Mouse (Mus musculus) cerebellum, adult 18-20 months (tissue): Measurements from ENCODE around the gene Foxq1.

ENCODE experiments used
- DNase-seq, 2 experiments: peaks; one replicate each; pipeline ENCODE4 v3.0.0; 2021

The Foxq1 gene

DNA sequence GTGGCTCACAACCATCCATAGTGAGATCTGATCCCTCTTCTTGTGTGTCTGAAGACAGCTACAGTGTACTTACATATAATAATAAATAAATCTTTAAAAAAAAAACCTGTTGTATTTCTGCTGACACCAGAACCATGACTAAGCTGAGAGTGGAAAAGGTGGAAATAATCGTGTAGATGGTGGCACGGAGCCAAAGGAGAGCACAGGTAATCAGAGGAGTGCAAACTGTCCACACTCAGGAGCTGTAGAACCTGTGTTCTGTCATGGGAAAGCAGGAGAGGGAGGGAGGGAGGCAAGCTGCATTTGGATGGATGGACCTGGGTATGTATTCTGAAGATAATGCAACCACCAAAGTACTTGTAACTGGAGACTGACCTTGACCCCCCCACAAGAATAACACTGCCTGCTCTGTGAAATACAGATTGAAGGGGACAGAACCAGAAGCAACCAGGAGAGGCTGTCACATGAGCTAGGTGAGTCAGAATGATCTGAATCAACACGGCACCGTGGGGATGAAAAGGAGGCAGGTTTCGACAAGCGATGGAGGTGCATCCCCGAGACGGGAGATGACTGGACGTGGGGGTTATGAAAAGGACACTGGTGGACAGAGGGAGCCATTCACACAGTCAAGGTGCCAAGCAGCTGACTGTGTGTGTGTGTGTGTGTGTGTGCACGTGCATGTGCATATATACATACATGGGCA, 17.0 kb downstream of the Foxq1 start:
- DNase-seq: no peak

DNA sequence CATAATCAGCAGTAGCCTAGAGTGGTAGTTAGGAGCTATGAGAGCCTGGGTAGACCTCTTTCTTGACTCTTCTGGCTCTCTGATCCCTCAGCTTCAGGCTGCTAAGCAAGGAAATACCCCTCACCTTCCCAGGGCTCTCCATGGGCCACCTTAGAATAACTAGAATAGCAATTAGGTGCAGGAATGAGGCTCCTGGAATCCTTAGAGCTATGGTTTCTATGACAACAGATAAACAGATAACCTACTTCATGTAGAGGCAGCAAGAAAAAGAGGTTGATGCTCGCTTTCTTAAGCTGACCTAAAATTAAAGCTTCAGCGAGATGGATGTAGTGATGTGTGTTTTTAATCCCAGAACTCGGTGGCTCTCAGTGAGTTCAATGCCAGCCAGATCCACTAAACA, 18.7 kb downstream of the Foxq1 start:
- no peak for DNase-seq

DNA sequence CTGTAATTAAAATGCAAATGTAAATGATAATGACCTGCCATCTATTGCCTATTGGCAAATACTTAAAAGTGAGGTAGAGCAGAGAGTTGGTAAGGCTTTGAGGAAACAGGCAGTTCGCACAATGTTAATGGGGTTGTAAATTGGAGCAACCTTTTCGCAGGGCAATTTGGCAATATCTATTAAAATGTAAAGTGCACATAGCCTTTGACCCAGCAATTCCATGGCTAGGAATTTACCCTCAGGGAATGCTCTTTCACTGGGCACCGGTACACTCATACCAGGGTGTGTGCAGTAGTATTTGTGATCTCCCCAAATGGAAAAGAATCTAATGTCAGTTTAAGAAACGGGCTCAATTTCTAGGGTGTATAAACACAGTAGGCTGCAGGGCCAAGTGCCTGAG, 20.8 kb downstream of the Foxq1 start:
- DNase-seq: no peak

DNA sequence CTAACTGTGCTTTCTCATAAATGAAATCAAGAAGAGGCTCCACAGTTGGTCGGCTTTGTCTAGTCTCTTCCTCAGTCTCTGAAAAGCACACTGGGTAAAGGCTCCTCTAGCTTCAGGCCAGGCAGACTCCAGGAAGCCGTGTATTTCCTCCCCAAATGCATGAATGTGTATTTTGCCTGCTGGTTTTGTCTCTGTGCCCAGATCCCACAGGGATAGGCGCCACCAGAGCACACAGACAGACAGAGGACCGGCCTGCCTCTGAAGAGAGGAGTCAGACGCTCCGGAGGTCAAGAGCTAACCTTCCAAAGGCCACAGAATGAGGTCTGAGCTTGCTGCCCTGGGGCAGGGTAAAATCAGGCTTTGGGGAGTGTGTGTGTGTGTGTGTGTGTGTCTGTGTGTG, 21.6 kb downstream of the Foxq1 start:
- DNase-seq: no peak

GRCm38 (mm10) chr13:31578389-31578788, 22.5 kb downstream of the Foxq1 start:
- no peak for DNase-seq

- DNase-seq: no peak
These were observed 23.9 kb downstream of the Foxq1 start for GRCm38 (mm10) chr13:31579866-31580265.

DNA sequence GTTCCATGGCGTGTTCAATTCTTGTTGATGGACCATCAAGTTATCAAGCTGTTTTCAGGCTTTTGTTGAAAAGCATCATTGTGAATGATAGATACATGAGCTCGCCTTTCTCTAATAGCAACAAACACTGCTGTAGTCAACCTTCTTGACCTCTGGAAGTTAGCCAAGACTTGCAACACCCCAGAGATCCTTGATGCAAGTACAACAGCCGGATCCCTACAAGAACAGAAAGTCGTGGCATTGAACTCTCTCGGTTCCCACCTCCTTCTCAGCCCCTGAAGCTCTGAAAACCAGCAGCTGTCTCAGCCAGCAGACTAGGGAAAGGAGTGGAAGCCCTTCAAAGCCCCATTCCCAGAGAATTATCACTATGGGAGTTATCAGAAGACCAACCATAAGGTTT, 31.4 kb downstream of the Foxq1 start:
- no peak for DNase-seq

- DNase-seq: no peak
These were observed 43.6 kb downstream of the Foxq1 start for GRCm38 (mm10) chr13:31599576-31599975.

DNA sequence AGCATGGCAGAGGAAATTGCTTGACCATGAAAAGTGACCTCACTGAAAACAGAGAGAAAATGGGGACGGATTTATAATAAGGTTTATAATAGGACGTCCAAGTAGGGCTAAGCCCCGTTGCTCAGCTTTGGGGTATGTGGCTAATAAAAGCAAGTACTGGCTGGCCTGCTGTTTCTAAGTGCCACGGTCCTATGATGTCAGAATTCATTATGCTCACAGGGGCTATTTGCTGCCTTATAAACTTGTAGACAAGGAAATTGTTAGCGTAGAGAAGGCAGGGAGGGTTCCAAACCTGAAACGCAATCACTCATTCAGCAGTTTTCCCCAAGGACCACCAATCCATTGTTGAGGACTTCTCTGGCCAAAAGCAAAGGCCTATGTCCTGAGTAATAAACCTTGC, 48.0 kb downstream of the Foxq1 start:
- DNase-seq: no peak
